Mouse (Mus musculus) MEL (cell line): ENCODE measurements around the gene Vmn1r188. TPM values are rescaled to one million over a fixed set of nuclear protein-coding genes. Genes with fewer than 3 reads are reported as not detected.

Experiments
- polyA plus RNA-seq, 2 experiments: library from polyadenylated mRNA; stranded (reverse) in 1 of 2; unstranded in 1 of 2; fragments of >175 nt in 1 of 2; fragments of >200 nt in 1 of 2; gene quantifications; 2 replicates each; pipeline versions ENCODE4 v1.2.1 to v1.2.4; 2012; ENCODE audit warnings: low replicate concordance in 2 of 2, low read depth in 1 of 2; ENCODE audit not compliant: insufficient read length in 2 of 2, insufficient read depth in 1 of 2, missing spikeins in 1 of 2
- total RNA-seq: library from RNA; depleted of rRNA; stranded (reverse); fragments of 300-350 nt; gene quantifications from 2 replicates; pipeline ENCODE4 v1.2.3, GENCODE M21; 2012; rRNA removed

Gene Vmn1r188
- total and polyA plus RNA-seq, 3 experiments: not detected

Other genes with a start within 250 kb of the Vmn1r188 start
- 0.42 and 0.52 TPM in 2 replicates for gene Zfp184, start 139.3 kb upstream of the Vmn1r188 start, total RNA-seq
- 1 to 10 TPM in 1 of 2 experiments, not detected in 1; 1.0 TPM for gene Zfp184, start 139.3 kb upstream of the Vmn1r188 start, polyA plus RNA-seq
- gene Pom121l2, start 103.2 kb upstream of the Vmn1r188 start, total RNA-seq: not detected in 2 replicates
- not detected for gene Pom121l2, start 103.2 kb upstream of the Vmn1r188 start, polyA plus RNA-seq
- not detected in 2 replicates for gene Prss16, start 74.7 kb upstream of the Vmn1r188 start, total RNA-seq
- under 1 TPM in 1 of 2 experiments, not detected in 1; 0.47 TPM for gene Prss16, start 74.7 kb upstream of the Vmn1r188 start, polyA plus RNA-seq
- 1,264 and 1,284 TPM in 2 replicates for gene Hist1h2ah, start 48.9 kb upstream of the Vmn1r188 start, total RNA-seq
- gene Hist1h2ah, start 48.9 kb upstream of the Vmn1r188 start, polyA plus RNA-seq: 1 to 10 TPM in 1 of 2 experiments, not detected in 1; 3.7 TPM
- gene Hist1h2bk, start 48.6 kb upstream of the Vmn1r188 start, total RNA-seq: 2,495 and 3,316 TPM in 2 replicates
- gene Hist1h2bk, start 48.6 kb upstream of the Vmn1r188 start, polyA plus RNA-seq: 1 to 10 TPM in 1 of 2 experiments, not detected in 1; 5.7 TPM
- 1,065 and 1,370 TPM in 2 replicates for gene Hist1h4i, start 43.1 kb upstream of the Vmn1r188 start, total RNA-seq
- gene Hist1h4i, start 43.1 kb upstream of the Vmn1r188 start, polyA plus RNA-seq: 10 to 100 TPM in 1 of 2 experiments, not detected in 1; 10.4 TPM
- gene Hist1h2ag, start 41.5 kb upstream of the Vmn1r188 start, total RNA-seq: 766 and 975 TPM in 2 replicates
- gene Hist1h2ag, start 41.5 kb upstream of the Vmn1r188 start, polyA plus RNA-seq: 1 to 10 TPM in 1 of 2 experiments, not detected in 1; 5.9 TPM
- 2,032 and 2,655 TPM in 2 replicates for gene Hist1h2bj, start 41.2 kb upstream of the Vmn1r188 start, total RNA-seq
- 1 to 10 TPM in 1 of 2 experiments, not detected in 1; 4.7 TPM for gene Hist1h2bj, start 41.2 kb upstream of the Vmn1r188 start, polyA plus RNA-seq
- gene Vmn1r189, start 21.4 kb downstream of the Vmn1r188 start, total RNA-seq: not detected in 2 replicates
- not detected for gene Vmn1r189, start 21.4 kb downstream of the Vmn1r188 start, polyA plus RNA-seq
- not detected in 2 replicates for gene Vmn1r191, start 99.5 kb downstream of the Vmn1r188 start, total RNA-seq
- not detected for gene Vmn1r191, start 99.5 kb downstream of the Vmn1r188 start, polyA plus RNA-seq
- not detected in 2 replicates for gene Vmn1r192, start 106.7 kb downstream of the Vmn1r188 start, total RNA-seq
- gene Vmn1r192, start 106.7 kb downstream of the Vmn1r188 start, polyA plus RNA-seq: not detected
- gene Vmn1r193, start 138.7 kb downstream of the Vmn1r188 start, total RNA-seq: not detected in 2 replicates
- not detected for gene Vmn1r193, start 138.7 kb downstream of the Vmn1r188 start, polyA plus RNA-seq
- gene Vmn1r194, start 159.8 kb downstream of the Vmn1r188 start, total RNA-seq: not detected in 2 replicates
- not detected for gene Vmn1r194, start 159.8 kb downstream of the Vmn1r188 start, polyA plus RNA-seq
- gene Vmn1r195, start 186.1 kb downstream of the Vmn1r188 start, total RNA-seq: not detected in 2 replicates
- gene Vmn1r195, start 186.1 kb downstream of the Vmn1r188 start, polyA plus RNA-seq: not detected
- gene Vmn1r196, start 205.5 kb downstream of the Vmn1r188 start, total RNA-seq: 0.03 TPM in 1 of 2 replicates, not detected in the other
- gene Vmn1r196, start 205.5 kb downstream of the Vmn1r188 start, polyA plus RNA-seq: not detected
- not detected in 2 replicates for gene Vmn1r197, start 240.1 kb downstream of the Vmn1r188 start, total RNA-seq
- gene Vmn1r197, start 240.1 kb downstream of the Vmn1r188 start, polyA plus RNA-seq: not detected